Mouse (Mus musculus): ENCODE data around the gene Gm13030. TPM values are rescaled to one million over a fixed set of nuclear protein-coding genes. Genes with fewer than 3 reads are reported as not detected.

Gene Gm13030
- polyA plus RNA-seq (2011; ENCODE audit: insufficient read depth, insufficient read length, low replicate concordance, missing spikeins) = not detected in 2 replicates

DNA sequence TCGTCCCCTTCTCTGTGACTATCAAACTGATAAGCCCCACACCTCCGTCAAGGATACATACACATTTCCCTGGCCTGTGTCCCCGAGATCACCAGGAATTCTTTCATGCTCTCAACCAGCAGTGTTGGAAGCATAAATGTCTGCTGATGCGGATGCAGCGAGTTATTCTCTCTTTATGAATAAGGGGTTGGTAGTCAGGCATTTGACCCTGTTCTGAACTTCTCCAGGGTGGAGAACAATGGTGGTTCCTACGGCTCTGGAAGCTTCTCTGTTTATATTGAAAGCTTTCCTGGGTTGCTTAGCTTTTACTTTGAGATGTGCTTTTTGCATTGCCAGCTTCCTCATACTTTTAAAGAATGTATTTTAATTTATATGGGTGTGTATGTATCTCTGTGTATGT lies at the start of gene Gm13030:
Gm13030 (minus strand) TSS at position 101 of the 400 bp plus-strand sequence.
- Histone ChIP-seq H3K4me1 (ENCODE audit: control insufficient read depth, insufficient read depth, low read length) (no peaks in the 10 kb centered on the region), H3K27ac (ENCODE audit: control insufficient read depth, insufficient read depth, low read depth, low read length, poor library complexity) (no peak within 1 kb of the TSS), H3K4me3 (replicated peaks; ENCODE audit: control insufficient read depth, low read depth, low read length) (no peak within 1 kb of the TSS)
- TF ChIP-seq POLR2A (IDR thresholded peaks at IDR 0.05; ENCODE audit: borderline replicate concordance, control insufficient read depth, low read depth, low read length) (no peak), CTCF (IDR thresholded peaks at IDR 0.05; ENCODE audit: control insufficient read depth, insufficient read depth, low read length) (no peak)
- 76% methylated on average over 6 of the region's 6 CpGs for WGBS

GRCm38 (mm10) chr4:138922131-138922459 lies 48.3 kb upstream of the Gm13030 start:
- Histone ChIP-seq H3K4me3 (replicated peaks; ENCODE audit: control insufficient read depth, low read depth, low read length) (no peak overlapping the region), H3K27ac (ENCODE audit: control insufficient read depth, insufficient read depth, low read depth, low read length, poor library complexity) (no peak overlapping the region), H3K4me1 (ENCODE audit: control insufficient read depth, insufficient read depth, low read length) (no peaks in the 10 kb centered on the region)
- WGBS = 1% methylated on average over 11 of the region's 11 CpGs
- TF ChIP-seq CTCF (IDR thresholded peaks at IDR 0.05; ENCODE audit: control insufficient read depth, insufficient read depth, low read length) (peak; percentile 98), POLR2A (IDR thresholded peaks at IDR 0.05; ENCODE audit: borderline replicate concordance, control insufficient read depth, low read depth, low read length) (no peak)

DNA sequence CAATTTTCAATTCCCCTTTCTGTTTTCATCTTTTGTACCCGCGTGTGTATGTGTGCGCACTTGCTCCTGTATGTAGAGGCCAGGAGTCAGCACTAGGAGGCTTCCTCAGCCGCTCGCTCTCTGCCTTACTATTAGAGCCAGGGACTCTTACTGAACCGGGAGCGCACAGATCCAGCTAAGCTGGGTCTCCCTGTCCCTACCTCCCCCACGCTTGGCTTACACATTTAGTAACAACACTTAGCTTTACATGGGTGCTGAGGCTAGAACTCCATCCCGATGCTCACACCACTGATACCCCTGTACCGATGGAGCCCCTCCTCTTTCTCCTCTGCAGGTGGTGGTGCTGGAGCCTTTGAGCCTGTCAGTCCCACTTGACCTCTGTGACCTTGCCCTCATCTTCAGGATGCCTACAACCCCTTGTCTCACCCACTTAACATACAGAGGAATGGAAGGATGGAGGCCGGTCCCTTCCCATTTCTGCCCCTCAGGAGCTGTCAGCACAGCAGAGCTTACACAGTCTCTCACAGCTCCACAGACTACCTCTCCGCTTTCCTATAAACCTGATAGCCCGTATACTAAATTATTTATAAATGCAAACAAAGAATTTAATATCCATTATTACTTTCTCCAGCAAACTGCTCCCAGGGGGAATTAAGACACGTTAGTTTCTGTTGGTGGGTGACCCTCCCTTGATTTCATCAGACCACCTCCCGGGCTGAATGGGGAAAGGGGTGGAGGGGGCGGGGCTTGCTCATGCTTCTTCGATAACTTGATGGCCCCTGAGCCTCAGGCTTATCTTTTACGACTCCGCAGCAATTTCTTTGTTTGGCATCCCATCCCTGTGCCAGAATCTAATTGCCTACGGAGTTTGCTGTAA lies 47.7 kb upstream of the Gm13030 start:
- Histone ChIP-seq H3K4me3 (replicated peaks; ENCODE audit: control insufficient read depth, low read depth, low read length) (no peak overlapping the region), H3K4me1 (ENCODE audit: control insufficient read depth, insufficient read depth, low read length) (no peaks in the 10 kb centered on the region), H3K27ac (ENCODE audit: control insufficient read depth, insufficient read depth, low read depth, low read length, poor library complexity) (no peak overlapping the region)
- 42% methylated on average over 20 of the region's 20 CpGs for WGBS
- TF ChIP-seq CTCF (IDR thresholded peaks at IDR 0.05; ENCODE audit: control insufficient read depth, insufficient read depth, low read length) = no peak
- no peak for TF ChIP-seq POLR2A (IDR thresholded peaks at IDR 0.05; ENCODE audit: borderline replicate concordance, control insufficient read depth, low read depth, low read length)

DNA sequence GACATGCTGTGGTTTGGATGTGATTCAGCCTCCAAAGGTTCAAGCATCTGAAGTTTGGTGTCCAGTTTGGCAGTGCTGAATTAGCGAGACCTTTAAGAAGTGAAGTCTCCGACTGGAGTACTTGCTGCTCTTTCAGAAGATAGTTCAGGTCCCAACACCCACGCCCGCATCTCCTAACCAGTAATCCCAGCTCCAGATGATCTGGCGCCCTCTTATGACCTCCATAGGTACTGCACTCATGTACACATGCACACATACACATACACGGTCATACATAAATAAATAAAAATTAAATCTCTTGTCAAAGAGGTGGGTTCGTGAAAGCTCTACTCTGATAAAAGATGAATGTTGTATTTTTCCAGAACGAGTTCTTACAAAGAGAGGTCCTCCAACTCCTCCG lies 43.5 kb upstream of the Gm13030 start:
- WGBS = 80% methylated on average over 9 of the region's 9 CpGs
- no peak overlapping the region for H3K4me3 ChIP-seq (replicated peaks; ENCODE audit: control insufficient read depth, low read depth, low read length)

DNA sequence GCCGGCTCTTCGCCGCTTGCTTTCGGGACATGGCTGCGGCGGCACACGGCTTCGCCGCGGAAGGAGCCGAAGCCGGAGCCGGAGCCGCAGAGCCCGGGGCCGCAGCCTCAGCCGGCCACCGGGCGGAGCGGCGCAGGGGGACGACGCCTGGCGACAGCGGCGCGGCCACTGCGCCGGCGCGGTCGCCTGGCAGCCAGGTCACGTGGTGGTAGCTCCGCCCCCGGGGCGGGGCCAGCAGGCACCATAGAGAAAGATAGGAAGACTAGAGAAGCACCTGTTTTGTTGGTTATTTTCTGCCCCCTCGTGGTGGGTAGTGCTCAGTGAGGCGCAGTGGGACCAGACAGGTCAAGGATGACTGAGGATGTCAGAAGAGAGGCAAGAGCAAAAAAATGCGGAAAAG lies 40.0 kb upstream of the Gm13030 start, which contains the start of gene Otud3:
Otud3 (minus strand) TSS at position 149 of the 400 bp plus-strand sequence.
- Histone ChIP-seq H3K27ac (ENCODE audit: control insufficient read depth, insufficient read depth, low read depth, low read length, poor library complexity) (peak within 1 kb of the TSS; percentile 73), H3K4me3 (replicated peaks; ENCODE audit: control insufficient read depth, low read depth, low read length) (peak within 1 kb of the TSS; percentile 87), H3K4me1 (ENCODE audit: control insufficient read depth, insufficient read depth, low read length) (peaks cover 6% of the 10 kb centered on the region; the same call in 1 of the 2 replicates)
- TF ChIP-seq POLR2A (IDR thresholded peaks at IDR 0.05; ENCODE audit: borderline replicate concordance, control insufficient read depth, low read depth, low read length) = peak; percentile 74; the same call in 1 of the 2 replicates
- TF ChIP-seq CTCF (IDR thresholded peaks at IDR 0.05; ENCODE audit: control insufficient read depth, insufficient read depth, low read length) = peak; percentile 86
- WGBS = 2% methylated on average over 39 of the region's 39 CpGs

More for the DNA sequence above, 43.5 kb upstream of the Gm13030 start:
- Histone ChIP-seq H3K4me1 (ENCODE audit: control insufficient read depth, insufficient read depth, low read length) (peaks cover 1% of the 10 kb centered on the region; the same call in 1 of the 2 replicates), H3K27ac (ENCODE audit: control insufficient read depth, insufficient read depth, low read depth, low read length, poor library complexity) (no peak overlapping the region)
- no peak for TF ChIP-seq POLR2A (IDR thresholded peaks at IDR 0.05; ENCODE audit: borderline replicate concordance, control insufficient read depth, low read depth, low read length)
- no peak for TF ChIP-seq CTCF (IDR thresholded peaks at IDR 0.05; ENCODE audit: control insufficient read depth, insufficient read depth, low read length)

- peak overlapping the region; percentile 87 for H3K4me3 ChIP-seq (replicated peaks; ENCODE audit: control insufficient read depth, low read depth, low read length)
- TF ChIP-seq POLR2A (IDR thresholded peaks at IDR 0.05; ENCODE audit: borderline replicate concordance, control insufficient read depth, low read depth, low read length) = no peak
- TF ChIP-seq CTCF (IDR thresholded peaks at IDR 0.05; ENCODE audit: control insufficient read depth, insufficient read depth, low read length) = no peak
- 3% methylated on average over 52 of the region's 52 CpGs for WGBS
- H3K4me1 ChIP-seq (ENCODE audit: control insufficient read depth, insufficient read depth, low read length) = peaks cover 6% of the 10 kb centered on the region; the same call in 1 of the 2 replicates
- peak overlapping the region; percentile 73 for H3K27ac ChIP-seq (ENCODE audit: control insufficient read depth, insufficient read depth, low read depth, low read length, poor library complexity)
These were observed 39.5 kb upstream of the Gm13030 start for GRCm38 (mm10) chr4:138913141-138913787.

DNA sequence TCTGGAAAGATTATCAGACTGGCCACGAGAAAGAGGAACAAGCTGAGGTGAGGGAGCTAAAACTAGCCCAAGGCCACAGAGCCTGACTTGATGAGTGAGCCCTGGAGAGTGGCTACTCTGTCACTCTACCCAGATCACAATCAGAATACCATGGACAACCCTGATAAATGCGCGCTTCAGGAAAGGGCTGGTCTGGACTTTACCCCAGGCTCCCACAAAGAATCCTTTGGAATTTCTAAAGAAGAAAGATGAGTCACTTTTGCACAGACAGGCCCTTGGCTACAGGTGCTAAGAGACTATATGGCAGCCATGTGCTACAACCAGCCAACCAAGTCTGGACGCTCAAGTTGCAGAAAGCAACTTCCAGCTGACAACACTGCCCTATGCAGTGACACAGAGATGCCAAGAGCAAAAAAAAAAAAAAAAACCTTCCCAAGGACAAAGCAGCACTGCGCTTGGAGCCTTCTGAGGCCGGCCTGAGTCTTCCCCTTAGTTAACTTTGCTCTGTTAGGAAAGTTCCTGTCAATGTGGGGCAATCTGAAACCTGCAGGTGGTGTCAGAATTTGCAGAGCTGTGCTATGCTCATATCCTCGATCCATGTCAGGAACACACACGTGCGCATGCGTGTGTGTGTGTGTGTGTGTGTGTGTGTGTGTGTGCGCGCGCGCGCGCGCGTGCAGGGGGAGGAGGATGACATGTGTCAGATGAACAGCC lies 32.0 kb upstream of the Gm13030 start:
- no peak for TF ChIP-seq POLR2A (IDR thresholded peaks at IDR 0.05; ENCODE audit: borderline replicate concordance, control insufficient read depth, low read depth, low read length)
- TF ChIP-seq CTCF (IDR thresholded peaks at IDR 0.05; ENCODE audit: control insufficient read depth, insufficient read depth, low read length) = no peak
- H3K4me1 ChIP-seq (ENCODE audit: control insufficient read depth, insufficient read depth, low read length) = peaks cover 7% of the 10 kb centered on the region
- peak overlapping the region; percentile 34; the same call in 1 of the 2 replicates for H3K27ac ChIP-seq (ENCODE audit: control insufficient read depth, insufficient read depth, low read depth, low read length, poor library complexity)
- no peak overlapping the region for H3K4me3 ChIP-seq (replicated peaks; ENCODE audit: control insufficient read depth, low read depth, low read length)
- 75% methylated on average over 18 of the region's 18 CpGs for WGBS

All from bone marrow, adult 2 months (tissue).